Mouse (Mus musculus) T-helper 2 cell (primary cell): ENCODE measurements at regions not wholly inside any gene's neighbourhood (a gene's known extent, or its start where the extent isn't known, plus 50 kb on each side); places are given as distances from the start of the nearest gene placed in this dataset.
"Not testable (repeated sequence)": the region's sequence is repeated elsewhere in the genome, so short reads cannot be mapped to it uniquely, and the experiment has no call there.

ENCODE experiments used
- in situ Hi-C: fragments of 300-600 bp; cut with MboI, MseI; formaldehyde crosslinking; loops from one replicate; pipeline ENCODE4 v1.15.1; 2025; ENCODE audit warnings: high pct_unique_total_duplicates

DNA sequence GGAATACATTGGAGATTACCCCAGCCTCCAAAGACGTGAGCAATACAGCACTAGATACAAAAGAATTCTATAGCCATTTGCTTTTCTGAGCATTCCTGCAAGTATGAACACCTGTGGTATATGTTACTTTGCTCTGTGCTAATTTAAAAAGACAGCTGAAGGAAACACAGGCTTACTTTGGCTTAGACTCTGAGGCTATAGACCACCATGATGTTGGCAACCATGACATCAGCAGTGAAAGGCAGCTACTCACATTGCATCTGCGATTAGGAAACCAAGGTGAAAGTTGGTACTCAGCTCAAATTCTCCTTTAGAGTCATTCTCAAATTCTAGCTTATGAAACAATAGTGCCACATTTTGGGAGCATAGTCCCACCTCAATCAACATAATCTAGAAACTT, 451.4 kb upstream of the Tbl1xr1 start:
- in situ Hi-C loops, result no loop called here

DNA sequence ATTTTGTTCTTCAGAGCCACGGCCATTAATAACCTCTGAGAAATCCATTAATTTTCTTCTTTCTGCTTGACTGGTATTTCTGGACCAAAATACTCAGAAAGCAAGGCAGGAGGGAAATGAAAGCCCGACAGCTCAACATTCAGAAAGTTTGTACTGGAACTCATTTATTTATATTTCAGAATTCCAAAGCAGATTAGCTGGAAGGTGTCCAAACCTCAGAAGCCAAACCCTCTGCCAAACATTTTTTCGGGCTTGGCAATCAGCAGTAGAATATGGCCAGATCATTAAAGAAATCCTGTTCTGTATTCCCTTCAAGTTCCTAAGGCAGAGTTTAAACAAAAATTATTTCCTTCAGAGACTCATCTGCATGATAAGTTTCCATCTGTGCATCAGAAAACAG, 450.4 kb upstream of the Tbl1xr1 start:
- in situ Hi-C loops, result no loop called here

DNA sequence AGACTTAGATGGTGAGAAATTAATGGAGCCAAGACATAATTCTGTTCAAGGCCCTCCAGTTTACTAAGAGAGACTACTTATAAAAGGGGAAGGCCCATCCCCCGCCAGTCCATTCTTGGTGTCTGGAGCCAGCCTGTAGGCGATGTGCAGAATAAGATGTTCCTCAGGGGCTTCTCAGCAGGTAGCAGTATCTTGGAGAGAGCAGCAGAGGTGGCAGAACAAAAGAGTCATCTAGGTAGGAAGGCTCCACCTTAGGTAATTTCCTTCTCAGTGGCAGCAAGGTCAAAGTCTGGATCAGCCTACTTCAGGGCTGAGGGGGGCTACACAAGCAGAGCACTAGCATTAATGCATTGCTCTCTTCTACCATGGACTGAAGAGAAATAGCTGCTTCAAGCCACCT, 449.4 kb upstream of the Tbl1xr1 start:
- in situ Hi-C loops, result not testable (repeated sequence)

DNA sequence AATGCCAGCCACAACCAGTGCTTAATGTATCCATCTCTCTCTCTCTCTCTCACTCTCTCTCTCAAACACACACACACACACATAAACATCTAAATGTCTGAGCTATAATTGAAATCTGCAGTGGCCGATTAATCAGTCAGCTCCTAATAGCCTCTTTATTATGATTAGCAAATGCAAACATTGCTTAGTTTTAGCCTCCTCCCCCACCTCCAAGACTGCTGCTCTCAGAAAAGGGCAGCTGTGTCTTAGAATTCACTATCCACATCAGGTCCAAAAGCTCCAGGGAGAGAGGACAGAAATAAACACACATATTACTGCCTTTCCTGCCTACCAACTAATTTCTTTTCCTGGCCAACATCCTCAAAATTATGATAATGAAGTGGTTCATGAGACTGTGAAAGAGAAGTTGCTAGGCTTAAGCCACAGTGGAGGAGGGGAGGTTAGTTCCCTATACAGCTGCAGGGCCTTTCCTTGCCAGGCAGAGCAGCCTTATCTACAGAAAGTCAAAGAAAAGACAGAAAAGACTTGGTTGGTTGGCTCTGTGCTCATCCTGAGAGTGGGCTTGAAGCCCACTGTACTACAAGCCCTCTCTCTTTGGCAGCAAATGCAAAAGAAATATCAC, 442.7 kb upstream of the Tbl1xr1 start:
- in situ Hi-C loops, result no loop called here

GRCm38 (mm10) chr3:21634675-21635204, 441.7 kb upstream of the Tbl1xr1 start:
- in situ Hi-C loops, result no loop called here

GRCm38 (mm10) chr3:21638886-21639285, 437.6 kb upstream of the Tbl1xr1 start:
- in situ Hi-C loops, result no loop called here

DNA sequence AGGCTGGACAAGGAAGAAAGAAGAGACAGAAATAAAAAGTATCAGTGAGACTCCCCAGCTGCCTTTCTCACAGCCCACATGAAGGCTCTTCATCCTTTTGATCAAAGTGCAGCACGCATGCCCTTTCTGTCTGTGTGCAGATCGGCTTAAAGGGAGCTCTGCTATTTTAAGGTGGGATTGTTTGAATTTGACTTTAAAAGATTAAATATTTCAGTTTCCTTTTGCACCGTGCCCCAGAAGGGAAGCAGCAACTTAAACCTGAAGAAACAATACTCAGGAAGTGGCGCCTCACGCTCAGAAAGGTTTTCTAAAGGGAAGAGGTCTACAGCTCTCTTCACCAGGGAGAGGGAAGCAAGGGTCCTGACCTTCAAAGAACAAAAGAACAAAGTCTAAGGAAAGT, 436.9 kb upstream of the Tbl1xr1 start:
- in situ Hi-C loops, result no loop called here

DNA sequence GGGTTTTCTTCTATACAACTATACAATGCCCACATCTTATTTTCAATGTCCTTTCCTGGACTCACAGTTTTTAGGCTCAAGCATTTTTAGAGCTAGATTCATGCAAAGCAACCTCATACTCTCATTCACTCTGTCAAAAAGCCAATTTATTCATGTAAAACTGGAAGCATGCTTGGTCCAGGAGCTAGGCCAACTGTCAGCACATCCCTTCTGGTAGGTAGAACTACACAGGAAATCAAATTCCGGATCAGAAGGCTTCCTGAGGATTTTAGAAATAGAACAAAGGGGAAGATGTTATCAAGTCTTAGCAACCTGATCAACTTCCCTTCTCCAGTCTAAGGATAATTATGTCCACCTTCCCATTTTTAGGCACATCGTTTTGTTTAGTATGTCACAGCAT, 432.4 kb upstream of the Tbl1xr1 start:
- in situ Hi-C loops, result no loop called here

DNA sequence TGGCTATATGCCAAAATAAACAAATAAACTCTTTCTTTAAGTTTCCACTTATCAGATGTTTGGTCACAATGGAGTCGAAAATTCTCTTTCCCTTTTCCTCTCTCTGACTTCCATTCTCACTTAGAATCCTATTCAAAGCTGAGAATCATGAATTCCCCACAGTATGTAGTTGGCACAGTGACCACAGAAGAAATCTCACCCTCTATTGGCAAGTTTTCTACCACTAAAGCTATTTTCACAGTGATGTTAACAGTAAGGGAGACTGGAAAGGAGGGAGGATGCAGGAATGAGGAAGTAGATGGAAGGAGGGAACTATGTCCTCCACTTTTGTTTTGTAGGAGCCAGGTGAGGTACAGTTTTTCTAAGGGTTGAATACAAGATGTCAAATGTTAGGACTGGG, 431.2 kb upstream of the Tbl1xr1 start:
- in situ Hi-C loops, result no loop called here

GRCm38 (mm10) chr3:21649885-21650469, 426.5 kb upstream of the Tbl1xr1 start:
- in situ Hi-C loops, result no loop called here

GRCm38 (mm10) chr3:21655301-21655700, 421.2 kb upstream of the Tbl1xr1 start:
- in situ Hi-C loops, result no loop called here

- in situ Hi-C loops, result no loop called here
Measured at GRCm38 (mm10) chr3:21667349-21668143, 408.9 kb upstream of the Tbl1xr1 start.

GRCm38 (mm10) chr3:21671885-21672284, 404.6 kb upstream of the Tbl1xr1 start:
- in situ Hi-C loops, result no loop called here

- in situ Hi-C loops, result no loop called here
Measured at GRCm38 (mm10) chr3:21672492-21672891, 404.0 kb upstream of the Tbl1xr1 start.

DNA sequence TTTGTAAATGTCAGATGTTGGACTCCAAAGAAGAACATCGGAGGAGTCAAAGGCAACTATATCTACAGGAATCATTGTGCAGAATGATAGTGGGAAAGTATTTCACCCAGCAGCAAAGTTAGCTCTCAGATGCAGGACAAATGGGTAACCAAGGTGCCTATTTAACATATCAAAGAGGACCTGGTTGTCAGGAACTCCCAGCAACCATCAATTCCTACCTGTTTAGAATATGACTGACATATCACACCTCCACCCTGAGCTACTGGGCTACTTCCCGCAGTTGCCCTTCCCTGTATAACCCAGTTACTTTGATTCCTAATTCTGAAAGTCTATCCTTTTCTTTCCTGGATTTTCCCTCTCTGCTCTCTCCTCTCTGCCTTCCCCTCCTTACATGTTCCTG, 403.0 kb upstream of the Tbl1xr1 start:
- in situ Hi-C loops, result no loop called here

GRCm38 (mm10) chr3:21678265-21678664, 398.2 kb upstream of the Tbl1xr1 start:
- in situ Hi-C loops, result no loop called here

DNA sequence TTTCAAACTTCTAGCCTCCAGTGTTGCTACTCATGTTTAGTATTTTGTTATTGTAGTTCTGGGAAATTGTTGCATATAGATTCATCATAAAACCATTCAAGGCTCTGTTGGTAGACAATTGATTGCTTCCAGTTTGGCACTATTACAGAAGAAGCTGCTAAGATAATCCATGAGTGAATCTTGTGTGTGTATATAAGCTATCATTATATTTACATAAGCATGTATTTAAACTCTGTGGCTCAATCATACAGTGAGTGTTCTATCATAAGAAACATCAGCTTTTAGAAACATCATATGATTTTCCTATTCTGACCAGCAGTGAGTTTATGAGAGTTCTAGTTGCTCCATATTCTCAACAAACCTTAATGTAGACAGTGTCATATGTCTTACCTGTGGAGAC, 397.7 kb upstream of the Tbl1xr1 start:
- in situ Hi-C loops, result no loop called here

DNA sequence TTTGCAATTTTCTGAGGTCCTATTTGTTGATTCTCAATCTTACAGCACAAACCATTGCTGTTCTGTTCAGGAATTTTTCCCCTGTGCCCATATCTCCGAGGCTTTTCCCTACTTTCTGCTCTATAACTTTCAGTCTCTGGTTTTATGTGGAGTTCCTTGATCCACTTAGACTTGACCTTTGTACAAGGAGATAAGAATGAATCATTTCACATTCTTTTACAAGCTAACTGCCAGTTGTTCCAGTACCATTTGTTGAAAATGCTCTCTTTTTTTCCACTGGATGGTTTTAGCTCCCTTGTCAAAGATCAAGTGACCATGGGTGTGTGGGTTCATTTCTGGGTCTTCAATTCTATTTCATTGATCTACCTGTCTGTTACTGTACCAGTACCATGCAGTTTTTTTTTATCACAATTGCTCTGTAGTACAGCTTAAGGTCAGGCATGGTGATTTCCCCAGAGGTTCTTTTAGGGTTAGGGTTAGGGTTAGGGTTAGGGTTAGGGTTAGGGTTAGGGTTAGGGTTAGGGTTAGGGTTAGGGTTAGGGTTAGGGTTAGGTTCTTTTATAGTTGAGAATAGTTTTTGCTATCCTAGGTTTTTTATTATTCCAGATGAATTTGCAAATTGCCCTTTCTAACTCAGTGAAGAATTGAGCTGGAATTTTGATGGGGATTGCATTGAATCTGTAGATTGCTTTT, 378.3 kb upstream of the Tbl1xr1 start:
- in situ Hi-C loops, result not testable (repeated sequence)

DNA sequence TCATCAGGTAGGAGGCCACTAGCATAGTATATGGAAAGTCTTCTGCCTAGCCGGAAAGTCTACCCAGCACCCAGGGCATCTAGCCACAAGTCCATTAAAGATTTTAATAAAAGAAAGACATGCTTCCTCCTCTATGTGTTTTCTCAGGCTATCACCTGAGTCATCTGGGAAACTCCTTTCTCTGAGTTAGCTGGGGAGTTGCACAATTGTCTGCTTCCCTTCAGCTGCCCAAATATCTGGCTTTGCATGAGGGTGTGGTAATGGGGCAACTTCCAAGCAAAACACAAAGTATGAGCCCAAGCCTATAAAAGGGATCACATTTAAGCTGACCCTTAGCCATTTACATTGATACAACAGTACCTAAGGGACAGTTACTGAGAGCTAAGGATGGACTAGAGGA, 376.9 kb upstream of the Tbl1xr1 start:
- in situ Hi-C loops, result no loop called here

GRCm38 (mm10) chr3:21700326-21700725, 376.1 kb upstream of the Tbl1xr1 start:
- in situ Hi-C loops, result no loop called here

- in situ Hi-C loops, result no loop called here
Measured at GRCm38 (mm10) chr3:21726747-21727505, 349.5 kb upstream of the Tbl1xr1 start.
